Mouse (Mus musculus): ENCODE results near the gene Olfr76.
"Not testable (repeated sequence)": the region's sequence is repeated elsewhere in the genome, so short reads cannot be mapped to it uniquely, and the experiment has no call there.

Olfr76 gene

DNA sequence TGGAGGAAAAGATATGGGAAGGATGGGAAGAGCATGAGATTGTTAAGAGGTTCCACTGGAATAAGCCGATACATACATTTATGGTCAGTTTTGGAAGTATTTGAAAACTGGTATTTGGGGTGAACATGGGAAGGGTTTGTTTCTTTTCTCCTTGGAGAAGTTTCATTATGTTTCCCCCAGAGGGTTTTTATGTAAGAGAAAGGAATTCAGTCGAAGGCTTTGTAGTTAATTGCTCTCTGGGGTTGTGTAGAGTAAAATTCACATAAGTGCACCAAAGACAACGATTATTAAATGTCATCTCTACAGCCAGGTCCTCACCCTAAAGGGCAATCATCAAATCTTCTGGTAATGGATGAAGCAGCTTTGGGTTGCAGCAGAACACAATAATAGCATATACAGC lies at the start of gene Olfr76:
Gene Olfr76 (minus strand): TSS at position 101 of the 400 bp plus-strand sequence.
- in situ Hi-C loops (cut with MboI, MseI), result no loop called here

DNA sequence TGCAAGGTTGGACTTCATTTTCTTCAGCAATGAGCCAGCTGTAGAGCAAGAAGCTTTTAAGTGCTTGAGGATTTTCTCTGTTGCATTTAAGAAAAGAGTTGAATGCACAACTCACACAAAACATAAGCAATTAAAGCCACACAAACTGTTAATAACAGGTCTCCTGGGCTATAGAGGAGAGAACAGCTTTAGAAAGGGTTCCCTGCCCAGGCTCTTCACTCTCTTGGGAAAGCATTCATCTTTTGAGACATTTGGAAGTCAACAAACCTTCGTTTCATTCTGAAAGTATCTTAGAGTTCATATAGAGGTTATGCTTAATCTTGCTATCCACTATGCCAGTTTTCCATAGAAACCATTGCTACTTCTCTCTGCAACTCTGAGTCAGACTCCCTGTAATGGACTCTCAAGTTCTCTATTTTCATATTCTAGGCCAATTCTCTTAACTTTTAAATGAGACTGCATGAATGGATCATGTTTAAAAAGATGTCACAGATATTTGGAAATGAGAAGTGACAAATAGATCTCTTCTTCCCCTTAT lies 47.1 kb upstream of the Olfr76 start, which contains the start of gene Olfr1555-ps1:
Gene Olfr1555-ps1 (minus strand): TSS at position 51 of the 538 bp plus-strand sequence.
- in situ Hi-C loops (cut with MboI, MseI), result not testable (repeated sequence)

DNA sequence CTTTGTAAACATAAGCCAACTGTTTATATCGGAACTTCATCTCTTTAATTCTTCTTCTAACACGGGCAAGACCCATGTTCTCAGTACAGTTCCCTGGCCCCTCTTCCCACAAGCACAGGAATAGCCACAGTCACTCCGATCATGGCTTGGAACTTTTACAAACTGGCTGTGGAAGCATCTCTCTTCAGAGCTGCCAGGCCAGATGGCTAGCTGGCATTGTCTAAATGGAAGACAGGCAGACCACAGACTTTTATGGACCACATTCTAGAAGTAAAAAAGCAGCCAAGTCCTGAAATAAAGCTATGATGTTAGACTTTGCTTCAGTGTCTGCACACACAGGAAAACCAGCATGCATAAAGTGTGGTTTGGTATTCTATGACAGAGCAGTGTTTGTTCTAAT lies 22.4 kb upstream of the Olfr76 start:
- in situ Hi-C loops (cut with MboI, MseI), result loop anchor here in 1 of 2 experiments (25.0 kb wide), 1 partner anchor 267 kb away; the partner anchor contains the start of gene Olfr1441

DNA sequence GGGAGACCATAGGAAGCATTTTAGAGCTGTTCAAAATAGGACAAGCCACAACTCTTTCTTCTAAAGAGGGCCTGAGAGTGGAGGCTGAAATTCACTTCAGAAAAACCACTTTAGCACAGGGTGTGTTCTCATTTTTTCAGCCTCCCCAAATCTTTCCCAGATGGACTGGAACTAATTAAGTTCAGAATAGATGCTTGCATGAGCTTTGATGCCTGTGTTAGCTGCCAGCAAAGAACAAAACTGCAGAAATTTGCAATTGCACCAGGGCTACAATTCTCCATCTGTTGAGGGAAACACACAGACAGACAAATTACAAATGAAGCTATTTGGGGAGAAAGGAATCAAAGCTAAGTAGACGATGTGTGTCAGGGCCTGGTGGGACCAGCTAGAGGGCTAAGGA lies 20.4 kb upstream of the Olfr76 start:
- in situ Hi-C loops (cut with MboI, MseI), result loop anchor here (5.0 to 25.0 kb wide), 2 partner anchors 49 to 269 kb away; partner anchors contain the start of gene Olfr1441 (in 1 of the 2)

DNA sequence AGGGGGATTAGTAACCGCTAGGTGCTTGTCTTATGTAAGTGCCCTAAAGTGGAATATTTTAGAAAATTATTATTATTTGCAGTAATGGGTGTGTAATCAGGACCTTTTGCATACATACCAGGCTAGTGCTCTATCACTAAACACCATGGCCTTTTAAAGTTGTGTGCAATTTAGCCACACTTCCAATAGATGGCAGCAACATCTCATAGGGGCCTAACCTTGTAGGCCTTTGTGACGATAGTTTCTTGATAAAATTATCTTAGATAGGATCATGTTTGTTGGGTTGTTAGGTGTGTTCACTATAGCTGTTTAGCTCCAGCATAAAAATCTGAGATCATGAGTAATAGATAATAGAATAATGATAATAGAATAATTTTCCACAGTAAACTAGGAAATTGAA lies 11.3 kb upstream of the Olfr76 start:
- in situ Hi-C loops (cut with MboI, MseI), result loop anchor here in 1 of 2 experiments (25.0 kb wide), 1 partner anchor 278 kb away; the partner anchor contains the start of gene Olfr1441

DNA sequence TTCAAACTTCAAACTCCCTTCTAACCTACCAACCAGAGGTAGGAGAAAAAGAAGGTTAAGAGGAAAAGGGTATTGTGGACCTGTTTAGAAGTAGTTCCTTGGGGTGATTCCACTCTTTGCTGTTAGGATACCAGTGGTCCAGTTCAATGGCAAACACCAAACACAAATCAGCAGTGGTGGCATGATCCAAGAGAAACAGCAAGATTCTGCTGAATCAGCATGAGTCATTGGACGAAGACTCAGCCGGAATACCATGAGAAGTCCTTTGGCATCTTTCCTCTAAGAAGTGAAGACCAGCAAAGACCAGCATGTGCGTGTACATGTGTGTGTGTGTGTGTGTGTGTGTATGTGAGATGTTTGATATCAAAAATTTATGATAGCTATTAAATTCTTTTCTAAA lies 6.5 kb downstream of the Olfr76 start:
- in situ Hi-C loops (cut with MboI, MseI), result no loop called here

DNA sequence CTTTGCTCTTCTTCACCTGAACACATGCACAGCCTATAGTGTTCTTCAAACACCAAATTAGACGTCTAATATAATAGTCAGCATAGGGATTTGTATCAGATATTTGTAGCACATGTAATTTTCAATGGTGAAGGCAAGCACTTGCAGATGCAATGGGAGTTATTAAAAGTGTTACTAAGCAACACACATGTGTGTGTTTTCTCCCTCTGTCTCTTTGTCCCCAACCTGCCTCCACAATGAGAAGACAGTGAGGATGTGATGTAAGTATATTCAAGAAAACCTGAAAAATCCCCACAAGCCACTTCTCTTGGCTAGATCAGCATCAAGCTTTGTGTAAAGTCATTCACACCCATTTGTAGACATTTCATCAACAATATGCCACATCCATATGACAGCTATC lies 7.2 kb downstream of the Olfr76 start, which contains the start of gene Olfr1428:
Gene Olfr1428 (minus strand): TSS at position 101 of the 400 bp plus-strand sequence.
- in situ Hi-C loops (cut with MboI, MseI), result no loop called here

DNA sequence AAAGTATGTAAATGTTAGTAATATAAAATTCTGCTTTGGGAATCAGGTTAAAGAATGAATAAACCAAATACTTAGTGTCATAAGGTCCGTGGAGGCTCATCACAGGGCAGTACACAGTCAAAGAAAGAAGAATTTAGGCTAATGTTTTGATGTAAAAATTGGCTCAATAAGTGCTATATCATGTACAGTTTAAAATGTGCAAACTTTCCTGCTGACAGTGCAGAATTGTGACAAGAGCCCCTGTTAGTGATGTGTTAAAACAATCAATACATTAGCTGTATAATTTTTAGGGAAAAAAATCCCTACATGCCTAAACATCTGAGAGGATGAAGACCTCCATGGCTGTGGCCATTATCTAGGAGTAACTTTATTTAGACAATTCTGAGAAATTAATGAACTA lies 9.2 kb downstream of the Olfr76 start:
- in situ Hi-C loops (cut with MboI, MseI), result no loop called here

DNA sequence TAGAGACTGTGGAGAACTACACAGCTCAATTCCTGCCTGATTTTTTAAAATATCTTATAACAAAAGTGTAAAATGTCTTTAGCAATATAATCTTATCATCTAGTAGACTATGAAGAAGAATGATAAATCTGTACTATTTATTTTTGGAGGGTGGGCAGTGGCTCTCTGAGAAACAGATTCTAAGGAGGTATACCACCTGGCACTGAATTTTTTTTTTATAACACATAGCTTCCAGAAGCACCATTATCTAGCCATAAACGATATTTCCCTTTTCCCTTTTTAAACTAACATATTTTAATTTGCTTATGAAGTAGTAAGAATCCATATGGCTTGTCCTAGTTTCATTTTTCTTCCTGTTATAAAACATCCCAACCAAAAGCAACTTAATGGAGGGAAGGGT lies 18.5 kb downstream of the Olfr76 start:
- in situ Hi-C loops (cut with MboI, MseI), result no loop called here

DNA sequence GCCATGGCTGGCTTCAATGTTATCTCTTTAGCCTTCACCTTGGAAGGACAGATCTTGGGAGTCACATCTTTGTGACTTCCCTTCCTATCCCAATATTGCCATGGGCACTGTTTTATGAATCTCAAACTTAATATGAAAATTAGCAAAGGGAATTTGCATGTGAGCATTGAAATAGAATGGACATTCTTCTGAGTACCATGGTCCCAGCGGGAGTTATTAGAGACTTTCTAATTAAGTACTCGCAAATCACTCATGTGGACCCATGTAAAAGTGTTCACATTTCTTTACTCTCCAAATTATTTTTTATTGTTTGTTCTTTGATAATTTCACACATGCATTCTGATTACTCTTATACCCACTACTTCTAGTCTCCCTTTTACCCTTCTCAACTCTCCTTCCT lies 19.8 kb downstream of the Olfr76 start, which contains the start of gene Olfr1427:
Gene Olfr1427 (minus strand): TSS at position 101 of the 400 bp plus-strand sequence.
- in situ Hi-C loops (cut with MboI, MseI), result no loop called here

DNA sequence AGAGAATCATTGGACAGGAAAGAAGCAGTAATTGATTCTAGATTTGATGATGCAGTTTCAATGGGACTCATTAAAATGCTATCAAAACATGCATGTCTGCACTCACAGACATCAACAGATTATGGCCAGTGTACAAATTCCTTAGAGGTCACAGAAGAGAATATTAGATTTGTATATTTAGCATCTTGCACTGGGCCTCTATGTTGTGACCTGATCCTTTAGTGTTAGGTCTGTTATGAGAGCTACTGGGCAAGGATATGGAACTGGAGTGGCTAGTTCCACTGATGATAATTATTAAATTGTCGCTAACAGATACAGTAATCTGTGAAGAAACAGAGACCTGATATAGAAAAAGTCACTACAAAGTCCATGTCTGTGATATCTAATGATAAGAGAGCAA lies 31.1 kb downstream of the Olfr76 start, which contains the start of gene Olfr1426:
Gene Olfr1426 (minus strand): TSS at position 101 of the 400 bp plus-strand sequence.
- in situ Hi-C loops (cut with MboI, MseI), result no loop called here

DNA sequence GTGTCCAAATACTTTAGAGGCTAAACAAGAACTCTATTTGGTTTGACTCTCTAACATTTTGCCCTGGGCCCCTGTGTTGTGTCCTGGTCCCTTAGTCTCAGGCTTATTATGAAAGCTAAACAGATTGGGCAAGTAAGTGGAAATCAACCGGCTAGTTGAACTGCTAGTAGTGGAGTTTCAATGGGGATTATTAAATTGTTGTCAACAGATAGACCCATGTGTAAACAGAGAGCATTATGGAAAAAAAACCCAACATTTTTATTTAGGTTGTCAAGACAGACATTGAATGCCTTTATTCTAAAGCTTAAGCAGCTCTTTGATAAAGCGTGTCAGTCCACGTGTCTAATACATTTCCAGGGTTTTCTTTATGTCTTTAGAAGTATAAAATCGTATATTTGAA lies 45.4 kb downstream of the Olfr76 start, which contains the start of gene Olfr1425:
Gene Olfr1425 (minus strand): TSS at position 101 of the 400 bp plus-strand sequence.
- in situ Hi-C loops (cut with MboI, MseI), result not testable (repeated sequence)

DNA sequence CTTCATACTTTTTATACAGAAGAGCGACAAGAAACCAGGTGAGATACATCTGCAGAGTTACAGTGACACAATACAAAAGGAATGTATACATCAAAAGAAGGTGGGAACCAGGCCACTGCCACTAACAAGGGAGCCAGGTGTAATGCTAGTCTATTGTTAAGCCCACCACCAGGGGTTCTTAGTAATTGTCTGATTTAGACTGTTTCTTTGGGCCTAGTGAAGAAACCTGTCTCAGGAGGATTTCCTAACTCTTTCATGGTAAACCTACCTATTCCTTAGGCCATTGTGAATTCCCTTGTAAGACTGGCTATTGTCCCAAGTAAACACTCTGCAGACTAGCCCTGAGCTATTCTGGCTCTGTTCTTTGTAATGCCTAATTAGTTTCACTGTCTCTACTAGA lies 53.5 kb downstream of the Olfr76 start:
- in situ Hi-C loops (cut with MboI, MseI), result not testable (repeated sequence)
